Mouse (Mus musculus): ENCODE data around the gene Scaf11. TPM values are rescaled to one million over a fixed set of nuclear protein-coding genes. Genes with fewer than 3 reads are reported as not detected.
A peak's percentile ranks its signal among the peaks of the same experiment; 100 is the strongest.
"Not testable (repeated sequence)": the region's sequence is repeated elsewhere in the genome, so short reads cannot be mapped to it uniquely, and the experiment has no call there.

Gene Scaf11
- polyA plus RNA-seq, 1 experiment from 2014 or later = 53.3 TPM

- WGBS = 88% methylated on average over 6 of the region's 6 CpGs
- H3K9ac ChIP-seq; H3K4me2 ChIP-seq; H3K4me1 ChIP-seq (replicated peaks); H3K4me3 ChIP-seq; H3K27ac ChIP-seq (replicated peaks); ATAC-seq (ENCODE audit: low read depth); H3K9me3 ChIP-seq; H3K27me3 ChIP-seq: not testable (repeated sequence)
- H3K36me3 ChIP-seq = peaks cover 14% of the 10 kb centered on the region
Measured at GRCm38 (mm10) chr15:96441480-96441879, 19.2 kb downstream of the Scaf11 start.

GRCm38 (mm10) chr15:96434202-96434601 is 26.4 kb downstream of the Scaf11 start:
- Histone ChIP-seq H3K27me3 (no peaks in the 10 kb centered on the region), H3K27ac (replicated peaks) (no peak overlapping the region), H3K9me3 (no peaks in the 10 kb centered on the region), H3K4me2 (no peak overlapping the region), H3K9ac (no peak overlapping the region), H3K4me3 (no peak overlapping the region), H3K36me3 (peaks cover 45% of the 10 kb centered on the region), H3K4me1 (replicated peaks) (no peaks in the 10 kb centered on the region)
- WGBS = 95% methylated on average over 1 of the region's 1 CpGs
- no peak for ATAC-seq (ENCODE audit: low read depth)

GRCm38 (mm10) chr15:96419920-96420319 is 40.7 kb downstream of the Scaf11 start:
- H3K36me3 ChIP-seq = peaks cover 81% of the 10 kb centered on the region
- no peak overlapping the region for H3K9ac ChIP-seq
- H3K27me3 ChIP-seq = no peaks in the 10 kb centered on the region
- no peaks in the 10 kb centered on the region for H3K9me3 ChIP-seq
- 97% methylated on average over 8 of the region's 8 CpGs for WGBS
- no peak overlapping the region for H3K4me3 ChIP-seq
- no peak overlapping the region for H3K27ac ChIP-seq (replicated peaks)
- no peak for ATAC-seq (ENCODE audit: low read depth)
- H3K4me2 ChIP-seq = no peak overlapping the region
- H3K4me1 ChIP-seq (replicated peaks) = no peaks in the 10 kb centered on the region

- no peak overlapping the region for H3K4me2 ChIP-seq
- WGBS = 91% methylated on average over 12 of the region's 12 CpGs
- H3K9me3 ChIP-seq = no peaks in the 10 kb centered on the region
- ATAC-seq (ENCODE audit: low read depth) = no peak
- H3K4me3 ChIP-seq = no peak overlapping the region
- no peaks in the 10 kb centered on the region for H3K27me3 ChIP-seq
- peaks cover 88% of the 10 kb centered on the region for H3K36me3 ChIP-seq
- H3K4me1 ChIP-seq (replicated peaks) = no peaks in the 10 kb centered on the region
- H3K9ac ChIP-seq = no peak overlapping the region
- no peak overlapping the region for H3K27ac ChIP-seq (replicated peaks)
Measured at GRCm38 (mm10) chr15:96418161-96418560, 42.5 kb downstream of the Scaf11 start.

DNA sequence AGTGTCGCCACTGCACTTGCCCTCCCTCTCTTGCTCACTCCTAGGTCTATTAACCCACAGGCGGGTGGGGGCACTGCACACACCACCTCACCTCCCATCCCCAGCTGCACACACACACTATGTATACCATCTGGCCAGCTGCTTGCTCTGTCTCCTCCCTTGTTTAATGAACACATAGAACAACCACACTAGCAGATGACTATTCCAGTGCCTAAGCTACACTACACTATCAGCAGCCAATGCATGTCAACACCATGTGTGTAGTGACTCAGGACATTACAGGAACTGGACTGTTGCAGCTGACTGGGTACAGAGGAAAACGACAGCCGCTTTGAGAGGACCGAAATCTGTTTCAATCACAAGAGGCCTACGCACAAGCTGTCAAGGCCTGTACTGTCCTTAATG is 51.9 kb downstream of the Scaf11 start:
- H3K4me1 ChIP-seq (replicated peaks) = no peaks in the 10 kb centered on the region
- H3K4me2 ChIP-seq = no peak overlapping the region
- 93% methylated on average over 6 of the region's 6 CpGs for WGBS
- H3K9me3 ChIP-seq = no peaks in the 10 kb centered on the region
- H3K27ac ChIP-seq (replicated peaks) = no peak overlapping the region
- H3K27me3 ChIP-seq = no peaks in the 10 kb centered on the region
- no peak for ATAC-seq (ENCODE audit: low read depth)
- H3K4me3 ChIP-seq = no peak overlapping the region
- H3K9ac ChIP-seq = no peak overlapping the region
- peaks cover 47% of the 10 kb centered on the region for H3K36me3 ChIP-seq

GRCm38 (mm10) chr15:96407151-96407550 is 53.5 kb downstream of the Scaf11 start:
- Histone ChIP-seq H3K36me3 (peaks cover 44% of the 10 kb centered on the region), H3K9me3 (no peaks in the 10 kb centered on the region), H3K27me3 (no peaks in the 10 kb centered on the region), H3K27ac (replicated peaks) (no peak overlapping the region), H3K4me1 (replicated peaks) (no peaks in the 10 kb centered on the region), H3K9ac (no peak overlapping the region), H3K4me3 (no peak overlapping the region), H3K4me2 (no peak overlapping the region)
- ATAC-seq (ENCODE audit: low read depth) = no peak
- 87% methylated on average over 2 of the region's 2 CpGs for WGBS

- peaks cover 48% of the 10 kb centered on the region for H3K36me3 ChIP-seq
- ATAC-seq (ENCODE audit: low read depth) = no peak
- H3K9ac ChIP-seq = no peak overlapping the region
- no peak overlapping the region for H3K4me3 ChIP-seq
- no peak overlapping the region for H3K4me2 ChIP-seq
- WGBS = 84% methylated on average over 4 of the region's 4 CpGs
- H3K9me3 ChIP-seq = no peaks in the 10 kb centered on the region
- H3K27ac ChIP-seq (replicated peaks) = 0 out of 2 replicates have a peak overlapping the region, but pooled peaks have one; percentile 2
- no peaks in the 10 kb centered on the region for H3K4me1 ChIP-seq (replicated peaks)
- no peaks in the 10 kb centered on the region for H3K27me3 ChIP-seq
Measured at GRCm38 (mm10) chr15:96406253-96406652, 54.4 kb downstream of the Scaf11 start.

DNA sequence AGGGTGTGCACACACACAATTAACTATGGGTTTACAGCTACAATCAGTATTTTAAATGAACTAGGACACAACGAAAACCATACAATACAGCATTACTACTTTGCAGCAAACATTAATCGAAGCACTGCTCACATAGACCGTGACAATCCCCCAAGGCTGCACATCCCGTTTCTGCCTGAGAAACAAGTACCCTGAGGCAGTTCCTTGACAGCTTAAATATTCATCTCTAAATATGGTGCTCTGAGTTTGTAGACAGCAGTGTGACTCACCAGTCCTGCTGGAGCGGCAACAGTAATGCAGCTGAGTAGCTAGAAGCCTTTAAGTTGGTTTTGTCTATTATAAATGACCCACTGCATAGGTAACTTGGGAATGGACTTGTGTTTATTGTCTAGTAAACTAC is 55.1 kb downstream of the Scaf11 start:
- Histone ChIP-seq H3K9me3 (no peaks in the 10 kb centered on the region), H3K4me1 (replicated peaks) (no peaks in the 10 kb centered on the region), H3K4me2 (no peak overlapping the region), H3K27ac (replicated peaks) (no peak overlapping the region), H3K4me3 (no peak overlapping the region), H3K9ac (no peak overlapping the region), H3K36me3 (peaks cover 47% of the 10 kb centered on the region), H3K27me3 (no peaks in the 10 kb centered on the region)
- WGBS = 62% methylated on average over 5 of the region's 5 CpGs
- no peak for ATAC-seq (ENCODE audit: low read depth)

DNA sequence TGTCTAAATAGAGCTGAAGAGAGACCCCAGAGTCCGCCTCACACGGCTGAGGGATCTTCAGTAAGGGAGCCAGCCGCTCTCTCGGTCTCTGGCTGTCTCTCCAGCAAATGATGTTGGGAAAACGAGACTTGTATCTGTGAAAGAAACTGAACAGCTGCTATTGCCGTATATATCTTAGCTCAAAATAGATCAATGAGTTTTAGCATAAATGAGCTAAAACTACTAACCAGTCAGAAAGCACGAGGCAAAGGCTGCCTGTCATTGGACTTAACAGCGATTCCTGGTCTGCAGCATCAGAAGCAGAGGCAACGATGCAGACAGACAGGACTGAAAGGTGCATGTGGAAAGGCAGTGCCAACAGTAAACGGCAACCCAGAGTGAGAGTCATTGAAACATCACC is 62.3 kb downstream of the Scaf11 start:
- Histone ChIP-seq H3K4me2 (no peak overlapping the region), H3K9ac (no peak overlapping the region), H3K4me1 (replicated peaks) (0 out of 2 replicates have a peak, but pooled peaks cover 3% of the 10 kb centered on the region), H3K27ac (replicated peaks) (no peak overlapping the region), H3K27me3 (no peaks in the 10 kb centered on the region), H3K4me3 (no peak overlapping the region), H3K36me3 (peaks cover 66% of the 10 kb centered on the region), H3K9me3 (no peaks in the 10 kb centered on the region)
- no peak for ATAC-seq (ENCODE audit: low read depth)
- 91% methylated on average over 10 of the region's 10 CpGs for WGBS

- H3K27ac ChIP-seq (replicated peaks) = no peak overlapping the region
Measured at GRCm38 (mm10) chr15:96396641-96397344, 63.9 kb downstream of the Scaf11 start.

DNA sequence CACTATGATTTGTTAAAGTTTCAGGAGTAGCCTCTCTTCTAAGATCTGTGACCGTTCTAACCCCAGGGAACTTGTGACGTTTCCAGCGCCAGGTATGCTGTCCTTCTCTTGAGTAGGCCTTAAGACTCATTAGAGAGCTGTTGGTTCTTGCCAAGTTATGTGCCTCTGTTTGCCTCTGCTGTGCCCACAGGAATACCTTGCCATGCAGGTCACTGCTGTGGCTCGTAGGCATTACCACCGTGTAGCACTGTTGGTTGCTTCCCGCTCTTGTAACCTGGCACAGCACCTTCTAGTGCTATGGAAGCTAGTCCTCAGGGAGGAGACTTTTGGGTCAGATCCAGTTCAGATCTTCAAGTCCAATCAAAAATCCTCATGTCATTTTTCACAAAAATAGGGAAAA is 65.6 kb downstream of the Scaf11 start:
- Histone ChIP-seq H3K27me3 (no peaks in the 10 kb centered on the region), H3K4me1 (replicated peaks) (0 out of 2 replicates have a peak, but pooled peaks cover 2% of the 10 kb centered on the region), H3K9ac (no peak overlapping the region), H3K27ac (replicated peaks) (no peak overlapping the region), H3K36me3 (peaks cover 81% of the 10 kb centered on the region), H3K9me3 (no peaks in the 10 kb centered on the region), H3K4me3 (no peak overlapping the region), H3K4me2 (no peak overlapping the region)
- no peak for ATAC-seq (ENCODE audit: low read depth)
- WGBS = 97% methylated on average over 6 of the region's 6 CpGs

More at GRCm38 (mm10) chr15:96396641-96397344, 63.9 kb downstream of the Scaf11 start:
- Histone ChIP-seq H3K4me1 (replicated peaks) (0 out of 2 replicates have a peak, but pooled peaks cover 3% of the 10 kb centered on the region), H3K4me2 (no peak overlapping the region), H3K9ac (no peak overlapping the region), H3K36me3 (peaks cover 71% of the 10 kb centered on the region), H3K27me3 (no peaks in the 10 kb centered on the region), H3K4me3 (no peak overlapping the region), H3K9me3 (no peaks in the 10 kb centered on the region)
- ATAC-seq (ENCODE audit: low read depth) = no peak
- WGBS = 79% methylated on average over 8 of the region's 8 CpGs

- H3K27me3 ChIP-seq = no peaks in the 10 kb centered on the region
- H3K9me3 ChIP-seq = no peaks in the 10 kb centered on the region
- no peak for ATAC-seq (ENCODE audit: low read depth)
- H3K4me1 ChIP-seq (replicated peaks) = no peaks in the 10 kb centered on the region
- peaks cover 74% of the 10 kb centered on the region for H3K36me3 ChIP-seq
- 96% methylated on average over 3 of the region's 3 CpGs for WGBS
- H3K9ac ChIP-seq = no peak overlapping the region
- H3K4me2 ChIP-seq = no peak overlapping the region
- no peak overlapping the region for H3K27ac ChIP-seq (replicated peaks)
- no peak overlapping the region for H3K4me3 ChIP-seq
Measured at GRCm38 (mm10) chr15:96392878-96393277, 67.8 kb downstream of the Scaf11 start.

DNA sequence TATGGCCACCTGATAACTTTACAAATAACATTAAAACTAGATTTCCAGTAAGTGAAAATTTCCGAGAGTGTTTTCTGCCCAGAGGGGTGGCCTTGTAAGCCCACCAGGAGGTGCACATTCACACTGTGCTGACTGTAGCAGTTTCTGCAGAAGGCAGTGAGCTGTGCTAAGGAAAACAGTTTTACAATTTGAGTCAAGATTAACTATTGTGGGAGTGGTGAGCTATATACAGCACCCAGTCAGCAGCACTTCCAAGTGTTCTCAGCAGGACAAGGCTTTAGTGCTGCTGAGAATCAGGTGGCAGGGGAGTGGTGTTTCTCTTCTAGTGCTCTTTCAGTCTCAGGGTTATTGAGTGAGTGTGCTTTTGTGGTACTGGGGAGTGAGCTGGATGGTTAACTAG is 72.1 kb downstream of the Scaf11 start:
- H3K4me1 ChIP-seq (replicated peaks) = no peaks in the 10 kb centered on the region
- peaks cover 54% of the 10 kb centered on the region for H3K36me3 ChIP-seq
- ATAC-seq (ENCODE audit: low read depth) = no peak
- no peaks in the 10 kb centered on the region for H3K27me3 ChIP-seq
- no peaks in the 10 kb centered on the region for H3K9me3 ChIP-seq
- H3K4me2 ChIP-seq = no peak overlapping the region
- 57% methylated on average over 1 of the region's 1 CpGs for WGBS
- no peak overlapping the region for H3K4me3 ChIP-seq
- H3K27ac ChIP-seq (replicated peaks) = no peak overlapping the region
- H3K9ac ChIP-seq = no peak overlapping the region

All from neural tube, embryonic 13.5 days (tissue).